Mouse (Mus musculus) liver, embryonic 14.5 days (tissue): ENCODE results near the gene Sdr39u1.

Source experiments
- CTCF ChIP-seq: IDR thresholded peaks from 2 replicates; pipeline ENCODE4 v1.5.1; 2016; ENCODE audit warnings: antibody characterized with exemption, low read depth, control low read depth
- EP300 ChIP-seq: IDR thresholded peaks from 2 replicates; pipeline ENCODE4 v1.6.1; 2016; ENCODE audit warnings: antibody characterized with exemption, low read depth

- TF ChIP-seq CTCF: no peak
- no peak for TF ChIP-seq EP300
These were observed 47.2 kb downstream of the Sdr39u1 start for GRCm38 (mm10) chr14:55852646-55853551.
